Mouse (Mus musculus): ENCODE measurements around the gene Psmd9.

DNA sequence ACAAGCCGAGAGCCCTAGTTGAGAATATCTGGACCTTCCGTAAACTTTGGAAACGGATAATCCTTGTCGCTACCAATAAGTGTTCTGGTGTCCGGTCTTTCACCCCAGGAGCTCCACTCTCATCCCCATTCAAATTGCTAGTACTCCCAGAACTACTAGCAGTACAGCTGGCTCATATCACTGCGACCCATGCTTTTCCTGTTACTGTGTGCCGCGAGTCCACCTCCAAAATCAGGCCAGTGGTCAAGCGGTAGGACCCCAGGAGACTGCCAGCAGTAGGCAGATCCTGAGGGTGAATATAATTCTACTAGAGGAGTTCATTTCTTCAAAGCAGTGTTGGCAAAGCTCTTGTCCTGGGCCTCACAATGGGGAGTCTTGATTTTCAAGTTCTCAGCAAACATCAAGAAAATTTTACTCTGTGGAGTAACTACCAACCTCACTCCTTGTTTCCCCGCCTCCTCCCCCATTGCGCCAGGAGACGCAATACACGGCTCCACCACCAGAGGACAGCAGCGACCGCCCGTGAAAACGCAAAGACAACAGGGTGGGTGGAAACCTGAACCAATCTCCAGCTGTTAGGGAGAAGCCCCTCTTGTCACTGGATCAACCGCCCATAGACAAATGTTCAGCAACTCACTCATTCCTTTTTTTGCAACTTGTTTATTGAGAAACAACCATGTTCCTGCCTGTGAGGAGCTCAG lies 36.0 kb upstream of the Psmd9 start:
- TF ChIP-seq POLR2A (IDR thresholded peaks at IDR 0.05; ENCODE audit: borderline replicate concordance, control insufficient read depth, low read depth, low read length) (0 out of 2 replicates have a peak, but pooled peaks have one; percentile 34), CTCF (IDR thresholded peaks at IDR 0.05; ENCODE audit: control insufficient read depth, insufficient read depth, low read length) (peak; percentile 100)
